Mouse (Mus musculus) CD4-positive, CD25-positive, alpha-beta regulatory T cell, adult 2 months (primary cell): ENCODE data around the gene Polr3gl.

Source experiments
- DNase-seq: peaks from one replicate; pipeline ENCODE4 v3.0.0-alpha.2; 2012; ENCODE audit warnings: low read depth, low spot score

The Polr3gl gene

DNA sequence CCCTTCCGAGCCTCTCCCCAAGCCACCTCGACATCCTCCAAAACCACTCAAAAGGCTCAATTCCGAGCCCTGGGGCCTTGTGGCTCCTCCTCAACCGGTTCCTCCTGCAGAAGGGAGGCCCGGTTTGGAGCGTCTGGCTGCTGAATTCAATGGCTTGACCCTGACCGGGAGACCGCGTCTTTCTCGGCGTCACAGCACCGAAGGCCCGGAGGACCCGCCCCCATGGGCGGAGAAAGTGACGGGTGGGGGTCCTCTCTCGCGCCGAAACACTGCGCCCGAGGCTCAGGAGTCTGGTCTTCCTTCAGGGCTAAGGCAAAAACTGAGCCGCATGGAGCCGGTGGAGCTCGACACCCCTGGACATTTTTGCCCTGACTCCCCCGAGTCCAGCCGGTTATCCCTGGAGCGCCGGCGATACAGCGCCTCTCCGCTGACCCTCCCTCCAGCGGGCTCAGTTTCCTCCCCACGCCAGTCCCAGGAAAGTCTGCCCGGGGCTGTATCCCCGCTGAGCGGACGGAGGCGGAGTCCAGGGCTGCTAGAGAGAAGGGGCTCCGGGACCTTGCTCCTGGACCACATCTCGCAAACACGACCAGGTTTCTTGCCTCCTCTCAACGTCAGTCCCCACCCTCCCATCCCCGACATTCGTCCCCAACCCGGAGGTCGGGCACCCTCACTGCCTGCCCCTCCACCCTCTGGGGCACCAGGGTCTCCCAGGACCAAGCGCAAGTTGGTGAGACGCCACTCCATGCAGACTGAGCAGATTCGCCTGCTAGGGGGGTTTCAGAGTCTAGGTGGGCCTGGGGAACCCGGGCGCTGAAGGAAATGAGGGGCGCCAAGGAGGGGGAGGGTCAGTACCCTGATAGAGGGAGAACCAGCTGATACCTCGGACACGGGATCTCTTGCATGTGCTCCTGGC, 4.4 kb upstream of the Polr3gl start:
- DNase-seq: peak; percentile 37

DNA sequence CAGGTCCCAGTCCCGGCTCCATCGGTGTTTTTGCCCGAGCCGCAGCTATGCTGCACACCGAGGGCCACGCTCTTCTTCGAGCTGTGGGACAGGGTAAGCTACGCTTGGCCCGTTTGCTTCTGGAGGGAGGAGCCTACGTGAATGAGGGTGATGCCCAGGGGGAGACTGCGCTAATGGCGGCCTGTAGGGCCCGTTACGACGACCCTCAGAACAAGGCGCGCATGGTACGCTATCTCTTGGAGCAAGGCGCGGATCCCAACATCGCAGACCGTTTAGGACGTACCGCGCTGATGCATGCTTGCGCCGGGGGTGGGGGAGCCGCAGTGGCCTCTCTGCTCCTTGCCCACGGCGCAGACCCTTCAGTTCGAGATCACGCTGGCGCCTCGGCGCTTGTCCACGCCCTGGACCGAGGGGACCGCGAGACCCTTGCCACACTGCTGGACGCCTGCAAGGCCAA, 3.5 kb upstream of the Polr3gl start:
- DNase-seq: peak; percentile 43

- peak; percentile 25 for DNase-seq
Measured at GRCm38 (mm10) chr3:96596855-96597254, 2.9 kb upstream of the Polr3gl start.

- DNase-seq: peak; percentile 49
Measured at GRCm38 (mm10) chr3:96596228-96596707, 2.3 kb upstream of the Polr3gl start, which contains the start of gene Ankrd34a. Gene Ankrd34a, plus strand, starts transcription at chr3:96596636.

DNA sequence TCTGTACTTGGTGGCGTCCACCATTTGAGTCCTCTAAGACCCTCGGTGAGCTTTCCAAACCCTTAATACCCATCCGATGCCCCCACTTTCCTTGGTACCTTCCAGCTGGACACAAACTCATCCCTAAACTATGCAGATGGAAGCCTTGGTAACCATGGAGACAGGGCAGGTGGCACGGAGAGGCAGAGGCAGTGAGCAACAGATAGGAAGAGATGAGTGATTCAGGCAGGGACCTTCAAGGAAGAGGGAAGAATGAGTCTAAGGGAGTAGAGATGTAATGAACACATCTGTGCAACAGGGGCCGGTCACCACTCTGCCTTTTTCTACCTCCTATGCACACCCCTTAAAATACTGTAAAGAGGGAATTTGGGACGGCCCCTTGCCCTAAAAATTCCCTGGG, 1.7 kb upstream of the Polr3gl start:
- no peak for DNase-seq

DNA sequence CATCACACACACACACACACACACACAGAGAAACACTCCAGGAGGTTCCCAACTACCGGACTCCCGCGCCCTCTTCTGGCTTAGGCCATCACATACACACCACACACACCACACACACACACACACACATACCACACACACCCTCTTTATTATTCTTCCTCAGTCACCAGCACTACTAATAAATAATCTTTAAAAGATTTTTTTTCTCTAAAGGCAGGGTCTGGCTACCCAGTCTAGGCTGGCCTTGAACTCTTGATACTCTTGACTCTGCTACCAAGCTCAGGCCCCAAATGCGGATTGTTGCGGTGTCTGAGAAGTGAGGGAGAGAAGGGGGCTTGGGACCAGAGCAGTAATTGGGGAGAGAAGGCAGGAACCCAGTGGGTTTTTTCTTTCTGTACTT, 870 bp upstream of the Polr3gl start:
- DNase-seq: no peak

DNA sequence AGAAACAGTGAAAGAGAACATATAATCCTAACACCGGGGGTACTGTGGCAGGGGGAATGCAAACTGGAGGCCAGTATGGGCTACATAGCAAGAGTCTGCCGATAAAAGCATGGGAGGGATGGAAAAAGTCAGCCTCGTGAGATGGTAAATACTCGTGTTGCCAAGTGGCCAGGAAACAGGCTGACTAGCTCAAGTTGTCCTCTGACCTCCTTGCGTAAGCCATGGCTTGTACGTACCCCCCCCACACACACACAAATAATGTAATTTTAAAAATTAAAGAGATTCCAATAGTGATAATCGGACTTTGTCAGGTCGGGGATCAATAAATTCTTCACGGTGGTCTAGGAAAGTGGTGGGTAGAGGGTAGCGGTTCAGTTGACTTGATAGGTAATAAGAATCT, 607 bp downstream of the Polr3gl start:
- peak; percentile 58 for DNase-seq

- no peak for DNase-seq
Measured at GRCm38 (mm10) chr3:96590657-96591056, 3.3 kb downstream of the Polr3gl start.

- DNase-seq: no peak
Measured at GRCm38 (mm10) chr3:96583386-96583785, 10.6 kb downstream of the Polr3gl start.

DNA sequence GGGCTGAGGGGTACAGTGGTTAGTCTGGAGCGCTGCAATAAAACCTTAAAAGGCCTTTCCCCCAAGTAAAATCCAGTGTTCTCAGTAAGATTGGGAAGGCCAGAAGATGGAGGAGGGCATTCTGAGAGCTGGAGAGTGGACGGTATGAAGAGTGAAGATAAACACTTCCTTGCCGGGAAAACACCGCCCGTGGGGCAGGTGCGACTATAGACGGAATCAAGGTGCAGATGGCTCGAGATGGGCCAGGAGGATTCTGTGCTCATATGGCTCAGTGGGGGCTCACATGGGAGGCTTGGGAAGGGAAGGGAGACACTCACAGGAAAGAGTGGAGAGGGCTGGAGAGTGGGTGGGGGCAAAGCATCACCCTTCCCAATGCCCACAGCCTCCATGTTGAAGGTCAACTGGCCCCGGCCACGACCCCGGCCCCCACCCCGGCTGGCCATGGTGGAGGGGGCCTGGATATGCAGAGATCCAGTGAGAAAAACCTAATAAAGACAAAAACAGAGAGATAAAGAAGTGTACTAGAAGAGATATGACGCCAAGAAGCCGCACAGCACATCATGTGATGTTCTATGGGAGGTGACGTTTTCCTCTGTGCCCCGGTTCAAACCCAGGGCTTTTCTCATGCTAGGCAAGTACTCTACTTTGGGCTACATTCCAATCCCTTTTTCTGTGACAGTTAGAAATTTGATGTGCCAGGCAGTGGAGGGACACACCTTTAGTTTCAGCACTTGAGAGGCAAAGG, 12.0 kb downstream of the Polr3gl start:
- no peak for DNase-seq

DNA sequence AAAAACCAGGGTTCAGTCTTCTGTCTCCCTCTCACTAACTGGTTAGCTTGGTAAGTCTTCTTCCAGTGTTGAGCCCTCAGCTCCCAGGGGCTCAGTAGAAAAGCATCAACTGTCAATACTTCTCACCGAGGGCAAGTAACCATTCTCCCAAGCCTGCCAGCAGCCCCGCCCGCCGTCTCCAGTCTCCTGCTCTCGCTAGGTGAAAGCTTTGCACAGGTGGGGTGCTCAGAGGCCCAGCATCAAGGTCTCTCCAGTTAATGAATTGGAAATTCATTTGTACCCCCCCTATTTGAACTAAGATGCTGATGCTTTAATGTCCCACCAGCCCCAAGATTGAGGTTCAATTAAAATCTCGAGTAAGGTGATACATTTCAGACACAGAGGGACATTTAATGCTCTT, 12.8 kb downstream of the Polr3gl start:
- no peak for DNase-seq

DNA sequence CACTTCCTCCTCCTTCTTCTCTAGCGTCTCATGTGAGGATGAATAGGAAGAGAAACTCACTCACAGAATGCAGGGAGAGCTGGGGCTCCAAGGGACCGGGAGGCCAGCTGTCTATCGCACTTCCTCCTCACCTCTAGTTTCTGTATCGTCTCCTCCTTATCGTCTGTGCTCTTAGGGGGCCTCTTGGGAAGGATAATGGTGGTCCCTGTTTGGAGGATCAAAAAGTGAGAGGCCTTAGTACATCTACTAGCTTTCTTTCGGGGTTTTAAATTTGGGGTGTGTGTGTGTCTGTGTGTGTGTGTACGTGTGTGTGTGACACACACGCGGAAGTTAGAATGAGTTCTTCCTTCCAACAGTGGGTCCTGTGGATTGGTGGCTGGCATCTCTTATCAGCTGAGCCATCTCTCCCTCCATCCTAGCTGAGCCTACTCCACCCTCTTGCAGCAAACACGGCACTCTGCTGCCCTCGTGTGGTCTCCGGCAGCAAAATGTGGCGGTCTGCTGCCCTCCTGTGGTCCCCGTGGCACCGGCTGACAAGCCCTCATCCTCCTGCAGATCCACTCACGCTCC, 14.0 kb downstream of the Polr3gl start:
- DNase-seq: peak; percentile 97

DNA sequence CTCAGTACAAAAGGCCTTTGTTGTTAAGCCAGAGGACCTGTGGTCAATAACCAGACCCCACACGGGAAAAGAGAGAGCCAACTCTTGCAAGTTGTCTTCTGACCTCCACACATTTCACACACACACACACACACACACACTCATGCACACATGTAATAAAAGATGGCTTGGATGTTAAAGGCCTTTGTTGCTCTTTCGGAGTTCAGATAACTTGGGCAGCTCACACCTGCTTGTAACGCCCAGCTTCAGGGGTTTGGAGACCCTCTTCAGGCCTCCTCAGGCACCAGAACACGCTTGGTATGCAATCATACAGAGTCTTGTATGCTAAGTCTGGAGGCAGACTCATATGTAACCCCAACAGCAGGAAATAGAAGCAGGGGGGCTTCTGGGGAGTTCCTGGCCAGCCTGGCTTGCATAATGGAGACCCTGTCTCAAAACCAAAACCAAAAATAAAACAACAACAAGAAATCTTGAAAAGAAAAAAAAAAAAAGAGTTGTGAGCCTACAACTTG, 14.7 kb downstream of the Polr3gl start:
- DNase-seq: peak; percentile 38

GRCm38 (mm10) chr3:96578561-96579238, 15.3 kb downstream of the Polr3gl start:
- no peak for DNase-seq

DNA sequence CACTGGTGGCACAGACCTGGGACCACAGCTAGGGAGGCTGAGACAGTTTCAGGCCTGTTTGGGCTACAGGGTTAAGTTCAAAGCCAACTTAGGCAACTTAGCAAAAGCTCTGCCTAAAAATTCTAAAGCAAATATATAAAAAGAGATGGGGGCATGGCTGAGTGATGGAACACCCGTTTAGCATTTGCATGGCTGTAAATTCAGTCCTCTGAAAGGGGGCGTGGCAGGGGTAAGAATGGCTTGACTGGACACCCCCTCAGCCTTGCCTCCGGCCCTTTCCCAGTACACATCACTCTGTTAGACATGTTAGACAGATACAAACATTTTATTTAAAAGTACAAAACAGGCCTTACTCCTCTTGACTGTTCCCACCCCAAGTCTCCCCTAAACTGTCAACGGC, 16.4 kb downstream of the Polr3gl start:
- DNase-seq: no peak

- peak; percentile 93 for DNase-seq
Measured at GRCm38 (mm10) chr3:96576690-96577541, 17.1 kb downstream of the Polr3gl start, which contains the start of gene Gm16253. Gene Gm16253, plus strand, starts transcription at chr3:96576984.

DNA sequence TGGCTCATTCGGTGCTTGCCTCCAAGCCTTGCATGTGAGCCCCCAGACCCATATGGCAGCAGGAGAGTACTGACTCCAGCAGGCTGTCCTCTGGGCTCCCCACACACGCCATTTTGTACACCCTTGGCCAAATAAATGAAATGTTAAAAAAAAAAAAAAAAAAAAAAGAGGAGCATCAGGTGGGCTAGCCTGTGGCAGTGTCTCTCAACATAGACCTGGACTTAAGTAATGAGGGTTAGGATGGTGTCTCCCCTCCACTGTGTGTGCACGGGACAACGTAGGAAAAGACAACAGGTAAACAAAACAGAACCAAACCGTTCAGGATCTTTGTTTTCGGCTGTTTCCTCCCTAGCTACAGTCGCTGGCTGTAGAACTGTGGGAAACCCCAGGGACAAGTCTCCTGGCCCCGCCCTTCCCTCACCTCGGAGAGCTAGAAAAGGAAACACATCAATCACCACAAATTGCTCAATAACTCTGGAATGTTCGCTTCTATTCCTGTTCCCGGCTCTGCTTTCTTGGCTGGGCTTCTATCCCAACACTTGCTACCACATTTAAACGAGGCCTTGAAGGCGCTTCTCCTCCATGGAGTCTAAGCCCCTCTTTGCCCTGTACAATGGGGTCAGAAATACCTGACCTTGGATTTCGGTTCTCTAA, 17.8 kb downstream of the Polr3gl start:
- peak; percentile 65 for DNase-seq

- no peak for DNase-seq
Measured at GRCm38 (mm10) chr3:96575272-96575984, 18.6 kb downstream of the Polr3gl start.
